Mouse (Mus musculus) kidney, adult 2 months (tissue): ENCODE measurements around the gene Gpr3.

ENCODE experiments used
- CTCF ChIP-seq: fragments of 200-500 bp; conservative IDR thresholded peaks from 2 replicates; pipeline ENCODE4 v1.5.1; 2011; ENCODE audit warnings: low read depth, mild to moderate bottlenecking, control low read depth, low read length, moderate library complexity, mixed read lengths; ENCODE audit not compliant: insufficient read depth, insufficient read length
- POLR2A ChIP-seq: fragments of 200-500 bp; IDR thresholded peaks from one replicate; pipeline ENCODE4 v1.6.1; 2011; ENCODE audit warnings: low read depth, low read length, control low read depth

- TF ChIP-seq CTCF (no peak), POLR2A (no peak)
Measured at GRCm38 (mm10) chr4:133202254-133202653, 10.1 kb downstream of the Gpr3 start.
